Mouse (Mus musculus): ENCODE data around the gene Anp32a. TPM values are rescaled to one million over a fixed set of nuclear protein-coding genes. Genes with fewer than 3 reads are reported as not detected.

Gene Anp32a
- polyA plus RNA-seq, 1 experiment, result 83.9 TPM

DNA sequence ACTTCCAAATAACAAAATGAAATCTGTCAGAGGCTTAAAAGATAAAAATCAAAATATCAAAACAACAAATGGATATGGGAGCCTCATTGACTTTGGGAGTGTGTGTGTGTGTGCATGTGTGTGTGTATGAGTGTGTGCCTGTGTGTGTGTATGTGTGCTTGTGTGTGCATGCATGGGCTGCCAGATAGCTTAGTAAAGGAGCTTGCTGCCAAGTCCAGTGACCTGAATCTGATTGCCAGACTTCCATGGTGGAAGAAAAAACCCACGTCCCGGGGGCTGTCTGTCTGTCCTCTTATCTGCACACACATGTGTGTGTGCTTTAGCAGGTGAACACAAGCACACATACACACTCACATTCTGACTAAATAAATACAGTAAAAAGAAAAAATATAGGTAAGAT lies 52.4 kb downstream of the Anp32a start:
- TF ChIP-seq POLR2AphosphoS2 (IDR thresholded peaks at IDR 0.05; ENCODE audit: insufficient read length, low read depth) (no peak), E2F4 (IDR thresholded peaks at IDR 0.05; ENCODE audit: insufficient read depth) (no peak), USF1 (IDR thresholded peaks at IDR 0.05; ENCODE audit: low read depth) (no peak), POLR2A (IDR thresholded peaks at IDR 0.05; ENCODE audit: insufficient read length, low read depth) (no peak), TCF12 (IDR thresholded peaks at IDR 0.05; ENCODE audit: insufficient read depth, poor library complexity, severe bottlenecking) (no peak)
- Histone ChIP-seq H3K4me2 (ENCODE audit: low read depth) (no peak overlapping the region), H3K79me2 (ENCODE audit: control insufficient read depth, insufficient read depth) (no peaks in the 10 kb centered on the region), H3ac (ENCODE audit: control insufficient read depth, insufficient read length) (no peak overlapping the region), H3K27me3 (ENCODE audit: control insufficient read depth, insufficient read depth, insufficient read length) (no peaks in the 10 kb centered on the region), H3K4me3 (no peak overlapping the region), H3K36me3 (ENCODE audit: control insufficient read depth, insufficient read depth) (no peaks in the 10 kb centered on the region)

DNA sequence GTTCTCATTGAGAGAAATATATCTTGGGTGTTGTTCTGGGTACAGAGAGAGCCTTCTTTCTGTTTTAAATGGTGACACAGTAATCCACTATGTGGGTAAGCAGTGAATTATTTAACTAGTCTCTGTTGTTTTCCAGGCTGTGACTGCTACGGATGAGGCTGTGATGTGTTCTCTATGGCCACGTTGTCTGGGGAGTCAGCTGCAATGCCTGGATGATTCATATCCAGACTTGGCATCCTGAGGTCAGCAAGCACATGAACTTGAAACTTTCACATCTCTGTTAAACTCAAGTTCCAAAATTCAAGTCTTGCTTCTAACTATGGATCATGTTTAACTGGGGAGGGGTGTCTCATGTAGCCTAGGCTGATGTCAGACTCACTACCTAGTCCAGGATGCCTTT lies 53.1 kb downstream of the Anp32a start:
- Histone ChIP-seq H3K4me2 (ENCODE audit: low read depth) (peak overlapping the region; percentile 10), H3K27me3 (ENCODE audit: control insufficient read depth, insufficient read depth, insufficient read length) (no peaks in the 10 kb centered on the region), H3K4me3 (no peak overlapping the region), H3K79me2 (ENCODE audit: control insufficient read depth, insufficient read depth) (no peaks in the 10 kb centered on the region), H3ac (ENCODE audit: control insufficient read depth, insufficient read length) (no peak overlapping the region), H3K36me3 (ENCODE audit: control insufficient read depth, insufficient read depth) (no peaks in the 10 kb centered on the region)
- TF ChIP-seq MYOD1 (IDR thresholded peaks at IDR 0.05; ENCODE audit: control insufficient read depth in 1 of 3, insufficient read length in 2 of 3, low read depth in 2 of 3), result peak in 2 of 3 experiments; percentile 5 to 21
- no peak for TF ChIP-seq REST (IDR thresholded peaks at IDR 0.05; ENCODE audit: insufficient read depth, insufficient read length)

DNA sequence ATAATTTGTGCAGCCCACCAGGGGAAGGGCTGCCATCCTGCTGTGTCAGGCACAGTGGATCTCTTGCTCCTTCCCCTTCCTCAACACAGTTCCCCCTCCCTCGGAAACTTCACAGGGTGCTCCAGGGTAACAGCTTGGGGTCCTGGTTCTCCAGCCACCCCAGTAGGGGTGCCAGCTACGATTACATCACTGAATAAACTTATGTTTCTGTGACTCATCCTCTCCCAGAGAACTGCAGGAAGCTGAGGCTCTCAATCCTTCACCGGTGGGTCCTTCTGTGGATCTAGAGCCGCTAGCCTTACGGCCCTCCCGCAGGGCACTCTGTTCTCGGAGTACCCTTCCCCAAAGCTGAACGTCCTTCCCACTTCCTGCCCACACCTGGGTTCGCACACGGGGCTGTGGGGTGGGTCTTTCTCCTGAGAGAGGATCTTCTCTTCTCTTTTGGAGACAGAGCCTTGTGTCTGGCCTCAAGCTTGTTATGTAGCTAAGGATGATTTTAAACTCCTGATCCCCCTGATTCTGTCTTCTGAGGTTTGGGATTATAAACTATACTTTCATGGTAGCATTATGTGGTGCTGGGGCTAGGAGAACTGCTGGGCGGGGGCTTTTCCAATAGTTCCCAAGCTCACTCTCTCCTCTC lies 59.6 kb downstream of the Anp32a start:
- H3K4me3 ChIP-seq, result no peak overlapping the region
- peak overlapping the region; percentile 71 for H3K4me2 ChIP-seq (ENCODE audit: low read depth)
- TF ChIP-seq USF1 (IDR thresholded peaks at IDR 0.05; ENCODE audit: low read depth) (no peak), POLR2A (IDR thresholded peaks at IDR 0.05; ENCODE audit: insufficient read length, low read depth) (peak; percentile 17), CEBPB (IDR thresholded peaks at IDR 0.05; ENCODE audit: insufficient read depth, poor library complexity, severe bottlenecking) (peak; percentile 24; the same call in 1 of the 2 replicates)
- no peaks in the 10 kb centered on the region for H3K79me2 ChIP-seq (ENCODE audit: control insufficient read depth, insufficient read depth)
- H3K27me3 ChIP-seq (ENCODE audit: control insufficient read depth, insufficient read depth, insufficient read length), result no peaks in the 10 kb centered on the region
- no peaks in the 10 kb centered on the region for H3K36me3 ChIP-seq (ENCODE audit: control insufficient read depth, insufficient read depth)
- no peak overlapping the region for H3ac ChIP-seq (ENCODE audit: control insufficient read depth, insufficient read length)

DNA sequence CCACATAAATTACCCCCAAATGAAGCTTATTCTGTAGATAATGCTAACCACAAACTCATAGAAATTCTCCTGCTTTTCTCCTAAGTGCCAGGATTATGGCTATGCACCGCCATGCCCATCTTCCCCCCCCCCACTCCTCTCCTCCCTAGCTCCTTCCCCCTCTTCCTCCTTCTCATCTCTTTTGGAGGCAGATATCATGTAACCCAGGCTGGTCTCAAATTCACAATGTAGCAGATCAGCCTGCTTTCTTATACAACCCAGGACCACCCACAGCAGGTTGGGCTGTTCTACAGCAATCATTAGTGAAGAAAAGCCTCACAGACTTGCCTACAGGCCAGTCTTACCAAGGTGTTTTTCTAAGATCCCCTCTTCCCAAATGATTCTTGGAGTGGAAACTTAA lies 60.5 kb downstream of the Anp32a start:
- Histone ChIP-seq H3K79me2 (ENCODE audit: control insufficient read depth, insufficient read depth) (no peaks in the 10 kb centered on the region), H3ac (ENCODE audit: control insufficient read depth, insufficient read length) (no peak overlapping the region), H3K27me3 (ENCODE audit: control insufficient read depth, insufficient read depth, insufficient read length) (no peaks in the 10 kb centered on the region), H3K4me3 (no peak overlapping the region), H3K36me3 (ENCODE audit: control insufficient read depth, insufficient read depth) (no peaks in the 10 kb centered on the region), H3K4me2 (ENCODE audit: low read depth) (no peak overlapping the region)
- TF ChIP-seq MAX (IDR thresholded peaks at IDR 0.05; ENCODE audit: low read depth) (no peak), POLR2AphosphoS2 (IDR thresholded peaks at IDR 0.05; ENCODE audit: insufficient read length, low read depth) (no peak), POLR2A (IDR thresholded peaks at IDR 0.05; ENCODE audit: insufficient read length, low read depth) (no peak), TCF12 (IDR thresholded peaks at IDR 0.05; ENCODE audit: insufficient read depth, poor library complexity, severe bottlenecking) (no peak), REST (IDR thresholded peaks at IDR 0.05; ENCODE audit: insufficient read depth, insufficient read length) (no peak), CEBPB (IDR thresholded peaks at IDR 0.05; ENCODE audit: insufficient read depth, poor library complexity, severe bottlenecking) (no peak), USF1 (IDR thresholded peaks at IDR 0.05; ENCODE audit: low read depth) (no peak), TCF3 (IDR thresholded peaks at IDR 0.05; ENCODE audit: insufficient read length, low read depth) (no peak), E2F4 (IDR thresholded peaks at IDR 0.05; ENCODE audit: insufficient read depth) (no peak), MYOD1 (IDR thresholded peaks at IDR 0.05; ENCODE audit: control insufficient read depth in 1 of 3, insufficient read length in 2 of 3, low read depth in 2 of 3) (no peak), SRF (IDR thresholded peaks at IDR 0.05; ENCODE audit: control insufficient read depth, insufficient read length, low read depth) (no peak), MYOG (IDR thresholded peaks at IDR 0.05; ENCODE audit: control insufficient read depth in 1 of 3, insufficient read depth in 1 of 3, insufficient read length in 2 of 3, low read depth in 2 of 3) (no peak)

DNA sequence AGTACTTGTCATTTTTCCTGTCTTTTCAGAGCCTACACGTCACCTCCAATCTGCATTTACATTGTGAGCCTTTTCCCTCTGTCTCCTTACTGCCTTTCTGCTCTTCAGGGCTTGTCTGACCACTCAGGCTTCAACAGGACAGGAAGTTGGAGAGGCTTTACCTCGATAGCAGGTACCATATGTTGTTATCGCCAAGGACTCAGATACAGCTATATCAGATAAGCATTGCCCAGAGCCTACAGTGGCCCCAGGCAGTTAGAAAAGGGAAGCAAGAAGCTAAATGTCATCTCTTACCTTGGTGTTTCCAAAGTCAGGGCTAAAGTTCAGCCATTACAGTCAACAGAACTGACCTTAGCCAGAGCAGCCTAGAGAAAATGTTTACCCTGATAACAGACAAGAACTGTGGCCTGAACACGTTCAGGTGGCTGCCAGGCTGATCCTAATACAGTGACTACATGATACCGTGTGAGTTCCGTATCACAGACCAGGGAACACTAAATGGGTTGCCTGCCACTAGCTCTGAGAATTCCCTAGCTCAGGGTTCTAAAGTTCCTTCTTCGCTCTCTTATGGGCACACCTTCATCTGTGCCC lies 65.4 kb downstream of the Anp32a start:
- Histone ChIP-seq H3K4me3 (no peak overlapping the region), H3K27me3 (ENCODE audit: control insufficient read depth, insufficient read depth, insufficient read length) (no peaks in the 10 kb centered on the region), H3K4me2 (ENCODE audit: low read depth) (no peak overlapping the region), H3K79me2 (ENCODE audit: control insufficient read depth, insufficient read depth) (no peaks in the 10 kb centered on the region), H3K36me3 (ENCODE audit: control insufficient read depth, insufficient read depth) (no peaks in the 10 kb centered on the region), H3ac (ENCODE audit: control insufficient read depth, insufficient read length) (no peak overlapping the region)
- TF ChIP-seq TCF12 (IDR thresholded peaks at IDR 0.05; ENCODE audit: insufficient read depth, poor library complexity, severe bottlenecking), result no peak
- no peak for TF ChIP-seq REST (IDR thresholded peaks at IDR 0.05; ENCODE audit: insufficient read depth, insufficient read length)
- no peak for TF ChIP-seq MYOD1 (IDR thresholded peaks at IDR 0.05; ENCODE audit: control insufficient read depth in 1 of 3, insufficient read length in 2 of 3, low read depth in 2 of 3)
- TF ChIP-seq CEBPB (IDR thresholded peaks at IDR 0.05; ENCODE audit: insufficient read depth, poor library complexity, severe bottlenecking), result no peak
- no peak for TF ChIP-seq POLR2A (IDR thresholded peaks at IDR 0.05; ENCODE audit: insufficient read length, low read depth)
- TF ChIP-seq TCF3 (IDR thresholded peaks at IDR 0.05; ENCODE audit: insufficient read length, low read depth), result no peak
- TF ChIP-seq MAX (IDR thresholded peaks at IDR 0.05; ENCODE audit: low read depth), result no peak
- TF ChIP-seq SRF (IDR thresholded peaks at IDR 0.05; ENCODE audit: control insufficient read depth, insufficient read length, low read depth), result no peak
- TF ChIP-seq MYOG (IDR thresholded peaks at IDR 0.05; ENCODE audit: control insufficient read depth in 1 of 3, insufficient read depth in 1 of 3, insufficient read length in 2 of 3, low read depth in 2 of 3), result no peak
- no peak for TF ChIP-seq USF1 (IDR thresholded peaks at IDR 0.05; ENCODE audit: low read depth)
- no peak for TF ChIP-seq E2F4 (IDR thresholded peaks at IDR 0.05; ENCODE audit: insufficient read depth)
- TF ChIP-seq POLR2AphosphoS2 (IDR thresholded peaks at IDR 0.05; ENCODE audit: insufficient read length, low read depth), result no peak
